Mouse (Mus musculus) CD8-positive naive resting alpha-beta T cell, adult 2 months (primary cell): ENCODE results near the gene Fosl1.

Experiments used
- DNase-seq, 2 experiments: peaks; one replicate each; pipeline ENCODE4 v3.0.0; 2022; ENCODE audit warnings: low read depth in 2 of 2, low spot score in 2 of 2

The Fosl1 gene

DNA sequence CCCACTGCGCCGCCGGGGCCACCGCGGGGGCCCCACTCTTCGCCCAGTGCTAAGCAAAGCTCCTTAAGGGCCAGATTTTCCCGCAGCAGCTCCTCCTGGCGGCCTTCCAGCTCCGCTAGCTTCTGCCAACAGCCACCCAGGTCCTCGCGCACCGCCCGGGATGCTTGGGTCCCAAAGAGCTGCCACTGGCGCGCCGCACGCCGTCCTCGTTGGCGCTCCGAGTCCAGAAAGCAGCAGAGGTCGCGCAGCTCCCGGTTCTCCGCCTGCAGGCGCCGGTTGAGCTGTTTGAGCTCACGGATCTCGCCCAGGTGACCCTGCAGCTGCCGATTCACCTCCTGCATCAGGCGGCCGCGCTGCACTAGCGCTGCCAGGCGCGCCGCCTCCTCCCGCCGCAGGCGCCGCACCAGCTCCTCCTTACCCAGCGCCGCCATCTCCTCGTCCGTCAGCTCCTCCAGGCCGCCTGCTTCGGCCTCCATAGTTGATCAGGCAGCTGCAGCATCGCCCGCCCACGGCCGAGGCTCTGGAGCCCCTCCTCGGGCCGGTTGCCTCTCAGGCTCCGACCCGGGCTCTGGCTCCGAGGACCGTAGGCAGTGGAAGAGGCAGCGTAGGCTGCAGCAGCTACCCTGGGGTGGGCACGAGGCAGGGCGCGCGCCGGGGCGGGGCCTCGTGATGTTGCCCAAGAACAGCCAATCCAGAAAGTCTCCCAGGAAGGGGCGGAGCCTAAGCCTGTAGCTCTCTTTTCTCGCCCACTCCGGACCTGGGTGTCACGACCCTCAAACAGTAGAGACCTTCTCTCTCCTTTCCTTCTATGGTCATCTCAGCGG is 9.8 kb downstream of the Fosl1 start:
- DNase-seq: peak; percentile 77 to 91

GRCm38 (mm10) chr19:5457746-5458442 is 10.5 kb downstream of the Fosl1 start, which contains the start of gene Ccdc85b:
Ccdc85b (minus strand) TSS chr19:5457894.
- DNase-seq: no peak

GRCm38 (mm10) chr19:5459019-5459418 is 11.7 kb downstream of the Fosl1 start:
- DNase-seq: no peak

GRCm38 (mm10) chr19:5459896-5460295 is 12.5 kb downstream of the Fosl1 start:
- DNase-seq: no peak

DNA sequence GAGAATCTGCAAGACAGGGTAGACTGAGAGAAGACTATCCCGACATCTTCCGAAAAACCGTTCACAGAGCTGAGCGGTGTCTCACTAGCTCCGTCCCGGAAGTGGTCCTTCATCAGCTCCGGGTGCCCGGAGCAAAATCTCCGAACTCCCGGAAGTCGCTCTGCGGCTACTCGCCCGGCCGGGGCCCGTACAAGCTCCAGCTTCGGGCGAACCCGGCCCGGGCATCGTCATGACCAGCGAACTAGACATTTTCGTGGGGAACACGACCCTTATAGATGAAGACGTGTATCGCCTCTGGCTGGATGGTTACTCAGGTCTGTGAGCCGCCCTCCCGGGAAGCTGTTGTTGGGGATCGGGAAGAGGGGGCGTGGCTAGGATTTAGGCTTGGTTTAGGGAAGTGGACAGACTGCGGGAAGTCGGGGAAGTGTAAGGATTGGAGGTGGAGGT is 13.1 kb downstream of the Fosl1 start, which contains the start of gene Fibp:
Fibp (plus strand) TSS at position 151 of the 447 bp plus-strand sequence.
- peak; percentile 75 to 84 for DNase-seq

DNA sequence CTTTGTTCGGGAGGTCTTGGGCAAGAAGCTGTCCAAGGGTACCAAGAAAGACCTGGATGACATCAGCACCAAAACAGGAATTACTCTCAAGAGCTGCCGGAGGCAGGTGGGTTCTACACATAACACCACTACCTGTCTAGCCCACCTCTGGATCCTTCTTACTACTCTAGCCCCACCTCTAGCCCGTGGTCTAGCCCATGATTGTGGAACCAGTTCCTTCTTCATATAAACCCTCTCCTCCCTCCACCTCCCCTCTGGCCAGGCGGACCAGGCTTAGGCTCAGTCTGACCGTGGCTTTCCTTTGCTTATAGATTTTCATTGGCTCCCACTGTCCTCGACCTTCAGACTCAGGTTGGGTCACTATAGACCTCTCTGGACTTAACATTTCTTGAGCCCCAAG is 14.1 kb downstream of the Fosl1 start:
- DNase-seq: no peak

DNA sequence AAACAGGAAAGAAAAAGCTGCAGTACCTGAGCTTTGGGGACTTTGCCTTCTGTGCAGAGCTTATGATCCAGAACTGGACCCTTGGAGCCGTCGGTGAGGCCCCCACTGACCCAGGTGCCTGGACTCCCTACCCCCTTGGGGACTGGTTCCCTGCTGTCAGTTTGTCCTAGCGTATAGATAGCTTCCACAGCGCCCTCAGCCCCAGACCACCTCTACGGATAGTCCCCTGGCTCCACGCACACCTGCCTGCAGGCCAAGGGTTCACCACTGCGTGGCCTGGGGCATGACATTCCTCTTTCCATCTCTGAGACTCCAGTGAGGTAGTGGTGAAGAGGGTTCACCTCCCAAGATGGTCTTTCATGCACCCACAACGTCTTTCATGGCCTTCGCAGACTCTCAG is 15.9 kb downstream of the Fosl1 start:
- DNase-seq: no peak

GRCm38 (mm10) chr19:5463791-5464562 is 16.6 kb downstream of the Fosl1 start:
- peak; percentile 49 to 65 for DNase-seq

DNA sequence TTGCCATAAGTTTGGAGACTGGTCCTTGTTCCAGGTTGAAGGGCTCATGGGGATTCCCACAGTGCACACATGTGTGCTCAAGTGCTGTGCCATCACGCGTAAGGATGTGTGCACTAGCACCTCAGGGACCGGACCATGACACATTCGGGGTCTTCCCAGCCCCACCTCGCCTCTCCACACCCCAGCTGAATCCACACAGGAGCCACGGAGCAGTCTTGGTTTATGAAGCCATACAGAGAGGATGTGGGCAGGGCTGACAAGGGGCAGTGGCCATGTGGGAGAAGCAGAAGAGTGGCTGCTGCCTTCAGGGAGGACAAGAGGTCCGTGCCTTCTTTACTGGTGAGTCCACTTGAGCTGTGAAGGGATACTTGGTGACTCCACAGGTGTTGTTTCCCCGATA is 17.7 kb downstream of the Fosl1 start:
- no peak for DNase-seq

DNA sequence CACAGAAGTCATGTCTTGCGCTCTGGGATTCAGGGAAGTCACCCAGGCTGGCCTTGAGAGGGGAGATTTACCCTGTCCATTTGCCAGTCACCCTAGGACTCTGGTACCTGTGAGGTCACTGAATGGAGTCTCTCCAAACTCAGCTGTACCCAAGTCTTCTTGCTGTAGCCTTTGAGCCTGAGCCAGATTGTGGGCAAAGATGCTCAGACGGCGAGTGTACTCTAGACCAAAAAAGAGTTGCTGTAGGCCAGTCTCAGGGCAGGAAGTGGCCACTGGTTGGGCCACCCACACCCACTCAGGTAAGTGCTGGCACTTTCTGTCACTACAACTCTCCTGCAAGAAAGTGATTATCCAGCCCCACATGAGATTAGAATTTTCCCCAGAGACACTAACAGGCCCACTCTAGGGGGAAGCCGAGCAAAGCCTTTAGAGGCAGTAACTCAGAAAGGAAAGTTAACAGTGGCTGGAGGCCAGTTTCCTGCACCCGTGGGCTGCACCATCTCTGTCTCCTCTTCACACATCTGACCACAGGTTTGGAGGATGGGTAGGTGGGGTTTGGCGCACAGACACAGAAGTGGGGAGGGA is 19.7 kb downstream of the Fosl1 start:
- DNase-seq: no peak

DNA sequence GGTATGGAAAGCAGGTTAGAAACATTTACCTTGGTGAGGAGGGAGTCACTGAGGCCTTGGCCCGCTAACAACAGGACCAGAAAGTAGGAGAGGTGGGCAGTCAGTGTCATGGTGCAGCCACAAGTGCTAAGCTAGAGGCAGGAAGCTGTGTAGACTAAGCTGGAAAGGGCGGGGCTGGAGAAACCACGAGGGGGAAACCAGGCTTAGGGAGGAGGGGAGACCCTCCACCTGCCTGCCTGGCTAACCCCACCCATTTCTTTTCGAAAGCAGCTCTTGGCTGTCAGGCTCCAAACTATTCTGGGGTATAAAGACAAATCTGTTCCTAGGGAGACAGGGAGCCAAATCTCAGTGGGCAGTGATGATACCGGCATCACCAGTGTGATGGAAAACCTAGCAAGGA is 21.0 kb downstream of the Fosl1 start, which contains the start of gene Ctsw:
Ctsw (minus strand) TSS at position 134 of the 400 bp plus-strand sequence.
- peak; percentile 49 to 63 for DNase-seq

DNA sequence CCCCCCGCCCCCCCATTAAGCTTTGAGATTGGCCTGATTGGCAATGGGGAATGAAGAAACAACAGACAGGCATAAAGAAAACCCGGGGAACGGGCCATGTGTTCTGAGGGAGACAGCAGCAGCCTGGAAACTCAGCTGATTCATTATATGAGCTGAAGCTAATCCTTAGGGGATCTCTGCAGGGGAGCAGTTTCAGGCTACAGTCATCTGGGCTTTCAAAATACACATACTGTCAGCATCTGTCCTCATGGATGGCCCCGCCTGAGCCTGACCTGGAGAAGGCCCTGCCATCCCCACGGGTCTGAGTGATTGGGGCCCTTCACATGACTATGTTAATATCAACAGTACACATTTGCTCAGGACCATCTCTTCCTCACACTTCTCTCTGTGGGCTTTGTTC is 24.5 kb downstream of the Fosl1 start:
- no peak for DNase-seq

DNA sequence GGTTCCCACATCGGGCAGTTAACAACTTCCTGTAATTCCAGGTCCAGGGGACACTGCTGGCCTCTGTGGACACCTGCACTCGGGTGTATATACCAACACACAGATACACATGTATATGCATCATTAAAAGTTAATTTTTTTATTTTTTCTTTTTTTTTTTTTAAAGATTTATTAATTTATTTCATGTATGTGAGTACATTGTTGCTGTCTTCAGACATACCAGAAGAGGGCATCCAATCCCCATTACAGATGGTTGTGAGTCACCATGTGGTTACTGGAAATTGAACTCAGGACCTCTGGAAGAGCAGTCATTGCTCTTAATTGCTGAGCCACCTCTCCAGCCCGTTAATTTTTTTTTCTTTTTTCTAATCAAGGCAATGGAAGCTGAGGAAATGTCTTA is 25.5 kb downstream of the Fosl1 start:
- no peak for DNase-seq

DNA sequence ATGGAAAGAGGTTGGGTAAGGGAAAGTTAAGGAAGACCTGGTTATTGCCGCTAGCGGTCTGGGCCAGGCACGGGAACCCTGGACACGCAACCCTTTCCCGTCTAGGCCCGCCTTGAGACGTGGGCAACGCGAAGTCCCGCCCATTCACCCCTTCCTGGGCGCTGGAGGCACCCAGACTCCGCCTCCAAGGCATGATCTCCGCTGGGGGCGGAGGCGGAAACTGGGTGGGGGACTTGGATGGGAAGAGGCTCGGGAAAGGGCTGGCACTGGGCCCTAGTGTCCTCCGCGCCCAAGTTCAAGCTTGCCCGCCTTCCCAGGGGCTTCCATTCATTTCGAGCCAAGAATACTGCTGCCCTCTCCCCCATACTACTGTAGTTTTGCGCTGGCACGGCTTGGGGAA is 26.4 kb downstream of the Fosl1 start, which contains the start of gene Efemp2:
Efemp2 (plus strand) TSS at position 235 of the 400 bp plus-strand sequence.
- peak in 1 of 2 experiments; percentile 20 for DNase-seq

DNA sequence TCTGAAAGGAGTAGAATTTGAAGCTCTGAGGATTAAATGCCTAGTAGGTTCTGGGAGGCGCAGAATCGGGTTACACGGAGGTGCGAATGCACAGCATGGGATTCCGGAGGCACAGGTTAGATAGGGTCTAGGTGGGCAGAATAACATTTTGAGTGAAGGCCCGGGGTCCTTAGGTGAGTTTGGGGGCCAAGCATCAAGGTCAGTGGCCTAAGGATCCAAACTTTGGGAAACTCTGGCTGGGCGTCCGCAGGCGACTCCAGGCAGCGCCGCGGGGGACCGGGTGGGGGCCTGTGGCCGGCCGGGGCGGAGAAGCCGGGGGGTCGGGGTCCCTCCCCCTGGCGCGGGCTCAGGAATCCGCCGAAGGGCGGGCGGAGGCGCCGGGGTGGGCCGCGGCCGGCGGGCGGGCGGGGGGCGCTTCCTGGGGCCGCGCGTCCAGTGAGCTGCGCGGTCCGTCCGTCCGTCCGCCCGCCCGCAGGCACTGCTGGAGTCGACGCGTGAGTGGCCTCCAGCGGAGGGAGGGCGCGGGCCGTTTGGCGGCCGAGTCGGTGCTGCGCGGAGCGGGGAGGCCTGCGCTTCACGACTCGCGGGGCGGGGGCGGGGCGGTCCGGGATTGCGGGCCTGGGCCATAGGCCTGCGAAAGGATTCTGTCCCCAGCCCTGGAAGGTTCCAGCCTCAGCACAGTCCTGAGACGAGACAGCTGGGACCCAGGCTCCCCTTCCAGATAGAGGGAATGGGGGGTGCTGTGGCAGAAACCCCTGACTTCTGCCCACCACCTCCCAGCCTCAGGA is 27.1 kb downstream of the Fosl1 start:
- no peak for DNase-seq

DNA sequence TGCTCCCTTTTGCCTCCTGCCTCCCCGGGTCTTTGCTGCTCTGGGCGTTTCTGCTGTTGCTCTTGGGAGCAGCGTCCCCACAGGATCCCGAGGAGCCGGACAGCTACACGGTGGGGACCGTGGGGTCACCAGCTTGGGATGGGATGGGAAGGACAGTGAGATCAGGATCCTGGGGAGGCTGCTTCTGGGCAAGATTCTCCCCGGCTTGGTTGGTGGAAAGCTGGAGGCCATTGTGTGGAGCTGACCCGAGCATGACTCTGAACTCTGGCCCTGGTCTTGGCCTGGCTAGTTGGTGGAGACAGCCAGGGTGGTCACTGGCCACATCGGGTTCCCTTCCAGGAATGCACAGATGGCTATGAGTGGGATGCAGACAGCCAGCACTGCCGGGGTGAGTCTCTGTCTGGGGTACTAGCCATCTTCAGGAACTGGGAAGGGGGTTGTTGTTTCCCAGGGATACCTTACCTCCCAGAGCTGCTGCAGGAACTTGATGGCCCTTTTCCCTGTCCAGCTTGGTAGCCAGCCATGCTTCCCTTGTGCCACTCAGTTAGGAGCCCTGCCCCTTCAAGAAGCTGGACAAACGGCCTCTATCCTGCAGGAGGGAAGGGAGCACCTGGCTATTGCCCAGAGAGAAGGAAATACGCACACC is 27.8 kb downstream of the Fosl1 start:
- no peak for DNase-seq

DNA sequence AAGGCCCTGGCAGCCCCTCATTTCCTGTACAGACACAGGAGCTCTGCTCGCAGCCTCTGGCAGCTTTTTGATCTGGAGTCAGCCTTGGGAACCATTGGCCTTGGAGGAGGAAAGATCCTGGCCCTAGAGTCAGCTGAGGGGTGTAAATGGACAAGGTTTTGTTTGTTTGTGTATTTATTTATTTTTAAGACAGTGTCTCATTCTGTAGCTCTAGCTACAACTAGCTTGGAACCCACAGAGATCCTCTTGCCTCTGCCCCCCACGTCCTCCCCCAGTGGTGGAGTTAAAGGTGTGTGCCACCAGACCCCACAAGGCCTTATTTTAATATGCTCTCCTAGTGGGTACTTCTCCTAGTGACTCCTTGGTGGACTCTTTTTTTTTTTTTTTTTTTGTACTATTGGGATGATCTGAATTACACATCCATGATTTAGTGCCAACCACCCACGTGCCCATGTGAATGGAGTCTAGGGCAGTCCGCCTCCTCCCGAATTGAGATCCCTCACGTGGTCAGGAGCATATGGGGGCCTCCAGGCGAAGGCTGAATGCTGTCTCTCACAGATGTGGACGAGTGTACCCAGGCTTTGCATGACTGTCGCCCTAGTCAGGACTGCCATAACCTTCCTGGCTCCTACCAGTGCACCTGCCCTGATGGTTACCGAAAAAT is 29.8 kb downstream of the Fosl1 start:
- no peak for DNase-seq

DNA sequence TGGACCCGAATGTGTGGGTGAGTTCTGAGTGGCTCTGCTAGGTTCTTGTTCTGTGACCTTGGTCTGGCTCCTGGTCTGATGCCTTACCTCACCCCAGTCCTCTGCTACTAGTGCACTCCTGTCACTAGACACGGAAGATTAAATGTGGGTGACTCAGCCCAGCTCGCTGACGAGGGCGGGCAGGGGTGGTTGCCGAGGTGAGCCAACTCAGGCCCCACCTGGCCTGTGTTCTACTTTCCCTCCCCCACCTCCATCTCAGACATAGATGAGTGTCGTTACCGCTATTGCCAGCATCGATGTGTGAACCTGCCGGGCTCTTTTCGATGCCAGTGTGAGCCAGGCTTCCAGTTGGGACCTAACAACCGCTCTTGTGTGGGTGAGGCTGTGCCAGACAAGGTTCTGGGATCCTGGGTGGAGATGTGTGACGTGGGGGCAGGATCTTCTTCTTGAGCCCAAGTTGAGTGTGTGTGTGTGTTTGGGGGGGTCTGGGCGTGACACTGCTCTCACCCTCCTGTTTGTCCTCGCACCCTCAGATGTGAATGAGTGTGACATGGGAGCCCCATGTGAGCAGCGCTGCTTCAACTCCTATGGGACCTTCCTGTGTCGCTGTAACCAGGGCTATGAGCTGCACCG is 30.4 kb downstream of the Fosl1 start:
- DNase-seq: no peak

DNA sequence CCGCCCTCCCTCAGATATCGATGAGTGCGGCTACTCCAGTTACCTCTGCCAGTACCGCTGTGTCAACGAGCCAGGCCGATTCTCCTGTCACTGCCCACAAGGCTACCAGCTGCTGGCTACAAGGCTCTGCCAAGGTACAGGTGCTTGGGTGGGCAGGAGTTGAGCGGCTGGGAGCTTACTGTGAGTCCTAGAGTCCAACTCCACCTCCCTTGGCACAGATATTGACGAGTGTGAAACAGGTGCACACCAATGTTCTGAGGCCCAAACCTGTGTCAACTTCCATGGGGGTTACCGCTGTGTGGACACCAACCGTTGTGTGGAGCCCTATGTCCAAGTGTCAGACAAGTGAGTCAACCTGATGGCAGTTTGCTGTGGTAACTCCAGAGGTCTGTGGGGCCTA is 32.7 kb downstream of the Fosl1 start:
- no peak for DNase-seq
